Mouse (Mus musculus) embryonic facial prominence, embryonic 14.5 days (tissue): ENCODE data around the gene Ide. TPM values are rescaled to one million over a fixed set of nuclear protein-coding genes. Genes with fewer than 3 reads are reported as not detected.

Experiments used
- ATAC-seq: fragments of 200-750 bp; cut with Nextera tagmentation; 2 replicates; pipeline ENCODE4 v1.8.0; 2017; ENCODE audit warnings: low read depth, moderate number of reproducible peaks, moderate TSS enrichment
- DNase-seq: peaks from one replicate; pipeline ENCODE4 v3.0.0-alpha.2; 2015; ENCODE audit warnings: low spot score
- H3K27ac ChIP-seq: fragments of 300-500 bp; sonication (generic); replicated peaks from 2 replicates; pipeline ENCODE4 v1.5.1; 2014; ENCODE audit warnings: low read depth, mild to moderate bottlenecking, low read length, moderate library complexity
- H3K27me3 ChIP-seq: fragments of 300-500 bp; sonication (generic); replicated peaks from 2 replicates; pipeline ENCODE4 v1.6.1; 2014; ENCODE audit warnings: low read length; ENCODE audit not compliant: control insufficient read depth, insufficient read depth
- H3K36me3 ChIP-seq: fragments of 300-500 bp; sonication (generic); 2 replicates; pipeline ENCODE4 v1.6.1; 2014; ENCODE audit warnings: low read length, mixed read lengths; ENCODE audit not compliant: control insufficient read depth, insufficient read depth
- H3K4me1 ChIP-seq: fragments of 300-500 bp; sonication (generic); 2 replicates; pipeline ENCODE4 v1.6.1; 2014; ENCODE audit warnings: antibody characterized with exemption, low read length; ENCODE audit not compliant: control insufficient read depth, insufficient read depth
- H3K4me2 ChIP-seq: fragments of 300-500 bp; sonication (generic); 2 replicates; pipeline ENCODE4 v1.6.1; 2014; ENCODE audit warnings: low read depth, mild to moderate bottlenecking, low read length, moderate library complexity, mixed read lengths
- H3K4me3 ChIP-seq: fragments of 300-500 bp; sonication (generic); 2 replicates; pipeline ENCODE4 v1.5.1; 2014; ENCODE audit warnings: low read depth, mild to moderate bottlenecking, low read length
- H3K9ac ChIP-seq: fragments of 300-500 bp; sonication (generic); 2 replicates; pipeline ENCODE4 v1.6.1; 2014; ENCODE audit warnings: low read depth, mild to moderate bottlenecking, low read length, moderate library complexity, mixed read lengths
- H3K9me3 ChIP-seq: fragments of 300-500 bp; sonication (generic); 2 replicates; pipeline ENCODE4 v1.6.1; 2016; ENCODE audit warnings: low read length; ENCODE audit not compliant: control insufficient read depth
- WGBS: fragments of 180-500 bp; shearing (Covaris S2); extraction: QIAGEN DNeasy Blood & Tissue Kit; methylation state at CpG from one replicate; pipeline ENCODE4 v1.1.7; 2014; 5-methylcytosine and 5-hydroxymethylcytosine counted together
- polyA plus RNA-seq: library from polyadenylated mRNA; unstranded; fragments of >200 nt; fragmentation: Nextera tagmentation; extraction: Ambion mirVana; gene quantifications from 2 replicates; pipeline ENCODE4 v1.2.1, GENCODE M21; 2014

The Ide gene
- polyA plus RNA-seq, 1 experiment from 2014 or later: 50.3 TPM

GRCm38 (mm10) chr19:37346258-37346657 is 8.6 kb upstream of the Ide start:
- Histone ChIP-seq H3K27ac (no peak overlapping the region), H3K4me2 (no peak overlapping the region), H3K4me1 (no peaks in the 10 kb centered on the region), H3K4me3 (no peak overlapping the region), H3K9me3 (no peaks in the 10 kb centered on the region), H3K9ac (no peak overlapping the region), H3K27me3 (no peaks in the 10 kb centered on the region), H3K36me3 (no peaks in the 10 kb centered on the region)
- ATAC-seq (no peak), DNase-seq (no peak)
- 71% methylated on average over 3 of the region's 3 CpGs for whole genome bisulfite sequencing

GRCm38 (mm10) chr19:37343899-37344298 is 6.2 kb upstream of the Ide start:
- ATAC-seq: no peak

GRCm38 (mm10) chr19:37340931-37341330 is 3.3 kb upstream of the Ide start:
- Histone ChIP-seq H3K4me2 (no peak overlapping the region), H3K4me3 (no peak overlapping the region), H3K4me1 (no peaks in the 10 kb centered on the region), H3K9ac (no peak overlapping the region), H3K27ac (no peak overlapping the region), H3K9me3 (no peaks in the 10 kb centered on the region), H3K27me3 (no peaks in the 10 kb centered on the region), H3K36me3 (no peaks in the 10 kb centered on the region)
- no peak for DNase-seq
- WGBS: 84% methylated on average over 5 of the region's 5 CpGs
- no peak for ATAC-seq

More at GRCm38 (mm10) chr19:37343899-37344298, 6.2 kb upstream of the Ide start:
- Histone ChIP-seq H3K36me3 (no peaks in the 10 kb centered on the region), H3K4me3 (no peak overlapping the region), H3K4me2 (no peak overlapping the region), H3K9ac (no peak overlapping the region), H3K27me3 (no peaks in the 10 kb centered on the region), H3K27ac (no peak overlapping the region), H3K9me3 (no peaks in the 10 kb centered on the region), H3K4me1 (no peaks in the 10 kb centered on the region)
- WGBS: 73% methylated on average over 5 of the region's 5 CpGs
- no peak for DNase-seq

GRCm38 (mm10) chr19:37340495-37340894 is 2.8 kb upstream of the Ide start:
- no peaks in the 10 kb centered on the region for H3K36me3 ChIP-seq
- H3K9ac ChIP-seq: no peak overlapping the region
- no peak for DNase-seq
- no peak overlapping the region for H3K4me3 ChIP-seq
- WGBS: 85% methylated on average over 5 of the region's 5 CpGs
- no peaks in the 10 kb centered on the region for H3K27me3 ChIP-seq
- no peak for ATAC-seq
- no peaks in the 10 kb centered on the region for H3K4me1 ChIP-seq
- no peaks in the 10 kb centered on the region for H3K9me3 ChIP-seq
- H3K4me2 ChIP-seq: no peak overlapping the region
- H3K27ac ChIP-seq: no peak overlapping the region

- no peaks in the 10 kb centered on the region for H3K27me3 ChIP-seq
- WGBS: 65% methylated on average over 1 of the region's 1 CpGs
Measured at GRCm38 (mm10) chr19:37335392-37335791, 2.3 kb downstream of the Ide start.

GRCm38 (mm10) chr19:37333357-37333756 is 4.3 kb downstream of the Ide start:
- Histone ChIP-seq H3K9ac (no peak overlapping the region), H3K4me2 (no peak overlapping the region), H3K4me1 (no peaks in the 10 kb centered on the region), H3K36me3 (peaks cover 4% of the 10 kb centered on the region), H3K9me3 (no peaks in the 10 kb centered on the region), H3K27me3 (no peaks in the 10 kb centered on the region), H3K4me3 (no peak overlapping the region), H3K27ac (no peak overlapping the region)
- no peak for ATAC-seq
- WGBS: 92% methylated on average over 5 of the region's 5 CpGs
- no peak for DNase-seq

More at GRCm38 (mm10) chr19:37335392-37335791, 2.3 kb downstream of the Ide start:
- Histone ChIP-seq H3K9me3 (no peaks in the 10 kb centered on the region), H3K4me2 (no peak overlapping the region), H3K27ac (no peak overlapping the region), H3K4me1 (no peaks in the 10 kb centered on the region), H3K4me3 (no peak overlapping the region), H3K9ac (no peak overlapping the region), H3K36me3 (no peaks in the 10 kb centered on the region)
- ATAC-seq: no peak
- DNase-seq: no peak

- peaks cover 8% of the 10 kb centered on the region for H3K36me3 ChIP-seq
- 79% methylated on average over 4 of the region's 4 CpGs for WGBS
- no peak overlapping the region for H3K4me3 ChIP-seq
- no peak overlapping the region for H3K27ac ChIP-seq
- H3K4me2 ChIP-seq: no peak overlapping the region
- DNase-seq (no peak), ATAC-seq (no peak)
- H3K27me3 ChIP-seq: no peaks in the 10 kb centered on the region
- no peak overlapping the region for H3K9ac ChIP-seq
- H3K4me1 ChIP-seq: no peaks in the 10 kb centered on the region
- no peaks in the 10 kb centered on the region for H3K9me3 ChIP-seq
Measured at GRCm38 (mm10) chr19:37332726-37333125, 4.9 kb downstream of the Ide start.

- Histone ChIP-seq H3K27me3 (no peaks in the 10 kb centered on the region), H3K9me3 (no peaks in the 10 kb centered on the region), H3K27ac (no peak overlapping the region), H3K9ac (no peak overlapping the region), H3K36me3 (peaks cover 19% of the 10 kb centered on the region), H3K4me1 (no peaks in the 10 kb centered on the region), H3K4me2 (no peak overlapping the region), H3K4me3 (no peak overlapping the region)
- DNase-seq (no peak), ATAC-seq (no peak)
- 86% methylated on average over 5 of the region's 5 CpGs for WGBS
Measured at GRCm38 (mm10) chr19:37327216-37327615, 10.4 kb downstream of the Ide start.

- DNase-seq (no peak), ATAC-seq (no peak)
- 64% methylated on average over 3 of the region's 3 CpGs for WGBS
- no peak overlapping the region for H3K4me2 ChIP-seq
- H3K27ac ChIP-seq: no peak overlapping the region
- no peaks in the 10 kb centered on the region for H3K4me1 ChIP-seq
- H3K9me3 ChIP-seq: no peaks in the 10 kb centered on the region
- H3K36me3 ChIP-seq: peaks cover 17% of the 10 kb centered on the region
- H3K4me3 ChIP-seq: no peak overlapping the region
- no peak overlapping the region for H3K9ac ChIP-seq
- no peaks in the 10 kb centered on the region for H3K27me3 ChIP-seq
Measured at GRCm38 (mm10) chr19:37323566-37323965, 14.1 kb downstream of the Ide start.
